ENCODE assay signal across 10 mouse cellular contexts in the genomic region with DNA sequence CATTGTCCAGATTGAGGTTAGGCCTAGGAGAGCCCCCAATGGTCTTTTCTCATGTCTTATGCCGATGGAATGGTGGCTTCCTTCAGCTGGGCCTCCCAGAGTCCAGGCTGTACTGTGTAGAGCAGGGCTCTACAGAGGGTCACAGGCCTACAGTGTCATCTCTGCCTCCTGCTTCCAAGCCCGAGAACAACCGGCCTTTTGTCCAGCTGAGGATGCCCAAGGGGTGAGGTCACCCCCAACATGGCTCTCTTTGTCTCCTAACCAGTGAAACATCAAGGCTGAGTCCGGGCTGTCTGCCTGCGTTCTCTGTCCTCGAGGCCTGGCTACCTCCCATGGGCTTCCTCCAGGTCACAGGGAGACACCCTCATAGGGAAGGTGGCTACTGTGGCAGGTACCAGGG. TPM values are rescaled to one million over a fixed set of nuclear protein-coding genes. Genes with fewer than 3 reads are reported as not detected.
DNase-seq lines count a peak whose midpoint lies in the region; ATAC-seq lines count a peak whose summit lies in the region.
"Had no signal": no experiment of that assay in that cellular context is flagged by ENCODE, and none has a peak within 500 bp of the region (broad histone marks: within the 10 kb centered on the region; RNA-seq: fewer than 3 reads in every experiment).

No protein-coding gene starts in this region.

- 45% methylated on average over 6 of the region's 6 CpGs for WGBS in hindbrain, embryonic 10.5 days
- WGBS in hindbrain, embryonic 14.5 days, result 36% methylated on average over 6 of the region's 6 CpGs
- WGBS in neural tube, embryonic 11.5 days, result 52% methylated on average over 6 of the region's 6 CpGs
- 48% methylated on average over 6 of the region's 6 CpGs for WGBS in neural tube, embryonic 15.5 days

- no peak for ATAC-seq in hindbrain, embryonic 14.5 days (ENCODE audit: low FRiP score)
- ATAC-seq in neural tube, embryonic 11.5 days (ENCODE audit: insufficient read depth, low FRiP score, low TSS enrichment), result no peak; the same call in 1 of the 2 replicates
- no peak for ATAC-seq in neural tube, embryonic 15.5 days (ENCODE audit: low FRiP score)
- ATAC-seq: midbrain, embryonic 15.5 days had no signal

- no peak overlapping the region for H3K4me3 ChIP-seq in hindbrain, embryonic 10.5 days
- no peak overlapping the region for H3K4me3 ChIP-seq in hindbrain, embryonic 14.5 days (replicated peaks; ENCODE audit: low read length)
- no peak overlapping the region for H3K4me3 ChIP-seq in neural tube, embryonic 11.5 days (ENCODE audit: low read depth, low read length)
- H3K4me3 ChIP-seq in neural tube, embryonic 15.5 days (replicated peaks), result no peak overlapping the region
- H3K4me3 ChIP-seq: hindbrain, embryonic 12.5 days; midbrain, embryonic 15.5 days had no signal

- H3K4me2 ChIP-seq in hindbrain, embryonic 14.5 days (replicated peaks), result no peak overlapping the region
- no peak overlapping the region for H3K4me2 ChIP-seq in neural tube, embryonic 11.5 days (ENCODE audit: low read depth)
- no peak overlapping the region for H3K4me2 ChIP-seq in neural tube, embryonic 15.5 days
- H3K4me2 ChIP-seq: hindbrain, embryonic 12.5 days; midbrain, embryonic 15.5 days had no signal

- H3K9me3 ChIP-seq in hindbrain, embryonic 10.5 days, result no peaks in the 10 kb centered on the region
- no peaks in the 10 kb centered on the region for H3K9me3 ChIP-seq in hindbrain, embryonic 14.5 days (ENCODE audit: control insufficient read depth, low read length)
- no peaks in the 10 kb centered on the region for H3K9me3 ChIP-seq in neural tube, embryonic 11.5 days (ENCODE audit: control insufficient read depth, low read length)
- H3K9me3 ChIP-seq in neural tube, embryonic 15.5 days (replicated peaks), result no peaks in the 10 kb centered on the region
- H3K9me3 ChIP-seq: hindbrain, embryonic 12.5 days; midbrain, embryonic 15.5 days had no signal

- no peak for DNase-seq in hindbrain, embryonic 10.5 days (ENCODE audit: low spot score)
- DNase-seq in hindbrain, embryonic 14.5 days (ENCODE audit: low spot score), result no peak
- no peak for DNase-seq in neural tube, embryonic 11.5 days (ENCODE audit: low spot score)
- peak; percentile 19 to 20 for DNase-seq in layer of hippocampus, postnatal 36 days
- no peak for DNase-seq in embryo, embryonic 10.5 days (ENCODE audit: low spot score)
- no peak for DNase-seq in adrenal gland, postnatal 36 days
- DNase-seq: heart, adult 18-20 months had no signal

- peaks cover 64% of the 10 kb centered on the region for H3K4me1 ChIP-seq in hindbrain, embryonic 10.5 days (replicated peaks)
- H3K4me1 ChIP-seq in hindbrain, embryonic 14.5 days (replicated peaks; ENCODE audit: control insufficient read depth, insufficient read depth, low read length), result 0 out of 2 replicates have a peak, but pooled peaks cover 3% of the 10 kb centered on the region
- H3K4me1 ChIP-seq in neural tube, embryonic 11.5 days (ENCODE audit: control insufficient read depth, insufficient read depth, low read length), result peaks cover 3% of the 10 kb centered on the region; the same call in 1 of the 2 replicates
- H3K4me1 ChIP-seq in neural tube, embryonic 15.5 days, result peaks cover 5% of the 10 kb centered on the region; the same call in 1 of the 2 replicates
- H3K4me1 ChIP-seq: midbrain, embryonic 15.5 days had no signal

- no peaks in the 10 kb centered on the region for H3K36me3 ChIP-seq in hindbrain, embryonic 10.5 days
- H3K36me3 ChIP-seq in hindbrain, embryonic 14.5 days (replicated peaks; ENCODE audit: control insufficient read depth, insufficient read depth), result no peaks in the 10 kb centered on the region
- no peaks in the 10 kb centered on the region for H3K36me3 ChIP-seq in neural tube, embryonic 11.5 days (ENCODE audit: control insufficient read depth, insufficient read depth, low read length)
- no peaks in the 10 kb centered on the region for H3K36me3 ChIP-seq in neural tube, embryonic 15.5 days
- H3K36me3 ChIP-seq: hindbrain, embryonic 12.5 days; midbrain, embryonic 15.5 days had no signal

- H3K27me3 ChIP-seq in hindbrain, embryonic 10.5 days (ENCODE audit: insufficient read depth, poor library complexity, severe bottlenecking), result peaks cover 27% of the 10 kb centered on the region
- peaks cover 3% of the 10 kb centered on the region; the same call in 1 of the 2 replicates for H3K27me3 ChIP-seq in hindbrain, embryonic 14.5 days (ENCODE audit: control insufficient read depth, insufficient read depth, low read length)
- H3K27me3 ChIP-seq in neural tube, embryonic 11.5 days (ENCODE audit: control insufficient read depth, insufficient read depth, low read length), result no peaks in the 10 kb centered on the region
- H3K27me3 ChIP-seq in neural tube, embryonic 15.5 days (replicated peaks), result no peaks in the 10 kb centered on the region
- H3K27me3 ChIP-seq: midbrain, embryonic 15.5 days had no signal

- no peak overlapping the region for H3K9ac ChIP-seq in hindbrain, embryonic 14.5 days
- no peak overlapping the region for H3K9ac ChIP-seq in neural tube, embryonic 11.5 days (ENCODE audit: low read length)
- H3K9ac ChIP-seq in neural tube, embryonic 15.5 days (replicated peaks), result no peak overlapping the region
- H3K9ac ChIP-seq: hindbrain, embryonic 12.5 days; midbrain, embryonic 15.5 days had no signal

- H3K27ac ChIP-seq in hindbrain, embryonic 10.5 days, result peak overlapping the region; percentile 80
- H3K27ac ChIP-seq in hindbrain, embryonic 14.5 days, result no peak overlapping the region
- 0 out of 2 replicates have a peak overlapping the region, but pooled peaks have one; percentile 30 for H3K27ac ChIP-seq in neural tube, embryonic 11.5 days (ENCODE audit: low read depth, low read length)
- no peak overlapping the region for H3K27ac ChIP-seq in neural tube, embryonic 15.5 days (replicated peaks)
- H3K27ac ChIP-seq: hindbrain, embryonic 12.5 days; midbrain, embryonic 15.5 days had no signal

RNA-seq across cellular contexts. Expression of a gene that starts 34.3 kb away (rescaled TPM):
- polyA plus RNA-seq in hindbrain, embryonic 10.5 days (2016; fragmentation: Nextera tagmentation; extraction: Ambion mirVana), result 222 and 248 TPM in 2 replicates
- polyA plus RNA-seq in hindbrain, embryonic 14.5 days (2014; fragmentation: Nextera tagmentation; extraction: Ambion mirVana), result 200 and 220 TPM in 2 replicates
- polyA plus RNA-seq in neural tube, embryonic 11.5 days (2014; fragmentation: Nextera tagmentation; extraction: Ambion mirVana), result 226 and 230 TPM in 2 replicates
- 205 and 208 TPM in 2 replicates for polyA plus RNA-seq in neural tube, embryonic 15.5 days (2015; fragmentation: Nextera tagmentation; extraction: Ambion mirVana)
- total RNA-seq in layer of hippocampus, postnatal 36 days (2021), result 100 to 1,000 TPM; 105 to 106 TPM
- total RNA-seq in adrenal gland, postnatal 36 days (2021), result 100 to 1,000 TPM; 324 to 358 TPM

RNA-seq across cellular contexts. Expression of a gene that starts 44.9 kb away (rescaled TPM):
- polyA plus RNA-seq in hindbrain, embryonic 10.5 days (2016; fragmentation: Nextera tagmentation; extraction: Ambion mirVana), result 28.7 and 51.6 TPM in 2 replicates
- 38.2 and 48.5 TPM in 2 replicates for polyA plus RNA-seq in hindbrain, embryonic 14.5 days (2014; fragmentation: Nextera tagmentation; extraction: Ambion mirVana)
- 92.0 and 97.6 TPM in 2 replicates for polyA plus RNA-seq in neural tube, embryonic 11.5 days (2014; fragmentation: Nextera tagmentation; extraction: Ambion mirVana)
- 69.1 and 69.3 TPM in 2 replicates for polyA plus RNA-seq in neural tube, embryonic 15.5 days (2015; fragmentation: Nextera tagmentation; extraction: Ambion mirVana)
- total RNA-seq in layer of hippocampus, postnatal 36 days (2021), result 1 to 10 TPM in 1 of 2 experiments, under 1 TPM in 1; 0.91 to 1.3 TPM
- 1 to 10 TPM; 3.6 to 4.0 TPM for total RNA-seq in adrenal gland, postnatal 36 days (2021)

Comparison
In these comparisons a context has a peak if more than half of its experiments do, and no peak if none do; other contexts are left out.
1. H3K27ac ChIP-seq: peak in hindbrain, embryonic 10.5 days (single experiment) and neural tube, embryonic 11.5 days (single experiment); none in hindbrain, embryonic 14.5 days (single experiment) and neural tube, embryonic 15.5 days (single experiment).
2. DNase-seq: peak in layer of hippocampus, postnatal 36 days (2 of 2); none in hindbrain, embryonic 10.5 days (single experiment), hindbrain, embryonic 14.5 days (single experiment), neural tube, embryonic 11.5 days (single experiment), embryo, embryonic 10.5 days (single experiment) and adrenal gland, postnatal 36 days (0 of 2).